Mouse (Mus musculus) liver, adult 2 months (tissue): ENCODE data around the gene Rabl6.

ENCODE experiments used
- CTCF ChIP-seq: fragments of 200-500 bp; IDR thresholded peaks from 2 replicates; pipeline ENCODE4 v1.5.1; 2011; ENCODE audit warnings: low read depth, low read length, control low read depth
- POLR2A ChIP-seq: fragments of 200-500 bp; IDR thresholded peaks from 2 replicates; pipeline ENCODE4 v1.6.1; 2011; ENCODE audit warnings: low read length, control low read depth; ENCODE audit not compliant: insufficient read depth; ENCODE audit errors: extremely low read depth

DNA sequence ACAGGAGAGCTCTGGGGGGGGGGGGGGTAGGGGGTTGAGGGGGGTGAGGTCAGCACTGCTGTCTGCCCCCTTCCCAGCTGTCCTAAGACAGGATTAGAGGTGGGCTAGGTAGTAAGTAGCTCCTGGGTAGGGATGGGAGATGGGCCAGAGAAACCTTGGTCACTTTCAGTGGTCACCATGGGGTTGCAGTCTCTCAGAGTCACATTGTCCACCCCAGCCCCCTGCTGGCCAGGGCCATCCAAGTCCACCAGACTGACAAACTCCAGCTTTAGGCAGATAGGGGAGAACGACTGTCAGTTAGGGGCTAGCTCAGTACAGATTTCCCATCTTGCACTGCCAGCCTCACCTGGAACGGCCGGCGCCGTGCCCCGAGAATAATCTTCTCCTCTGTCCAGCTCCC lies 41.8 kb downstream of the Rabl6 start:
- TF ChIP-seq CTCF (peak; percentile 36), POLR2A (no peak)
